Mouse (Mus musculus): Measurements from ENCODE around the gene Ptpn18. TPM values are rescaled to one million over a fixed set of nuclear protein-coding genes. Genes with fewer than 3 reads are reported as not detected.

Gene Ptpn18
- polyA plus RNA-seq, 1 experiment from 2014 or later: 4.9 TPM

- H3K27me3 ChIP-seq (replicated peaks; ENCODE audit: control insufficient read depth, insufficient read depth, low read length): no peaks in the 10 kb centered on the region
- ATAC-seq: no peak
- WGBS: 86% methylated on average over 1 of the region's 1 CpGs
- no peak overlapping the region for H3K27ac ChIP-seq (ENCODE audit: low read depth, low read length)
- H3K9me3 ChIP-seq (ENCODE audit: control insufficient read depth, low read length): no peaks in the 10 kb centered on the region
- no peak overlapping the region for H3K4me2 ChIP-seq (ENCODE audit: low read length)
- H3K4me3 ChIP-seq (ENCODE audit: low read length): no peak overlapping the region
- H3K36me3 ChIP-seq (ENCODE audit: control insufficient read depth, insufficient read depth, low read length): no peaks in the 10 kb centered on the region
- no peaks in the 10 kb centered on the region for H3K4me1 ChIP-seq (ENCODE audit: control insufficient read depth, insufficient read depth, low read depth, low read length)
- no peak overlapping the region for H3K9ac ChIP-seq (ENCODE audit: low read depth, low read length)
These were observed 58.7 kb downstream of the Ptpn18 start for GRCm38 (mm10) chr1:34518259-34518658.

- Histone ChIP-seq H3K9ac (ENCODE audit: low read depth, low read length) (no peak overlapping the region; the same call in 1 of the 2 replicates), H3K27me3 (replicated peaks; ENCODE audit: control insufficient read depth, insufficient read depth, low read length) (no peaks in the 10 kb centered on the region), H3K36me3 (ENCODE audit: control insufficient read depth, insufficient read depth, low read length) (no peaks in the 10 kb centered on the region), H3K4me3 (ENCODE audit: low read length) (no peak overlapping the region), H3K4me2 (ENCODE audit: low read length) (no peak overlapping the region), H3K9me3 (ENCODE audit: control insufficient read depth, low read length) (no peaks in the 10 kb centered on the region), H3K27ac (ENCODE audit: low read depth, low read length) (no peak overlapping the region), H3K4me1 (ENCODE audit: control insufficient read depth, insufficient read depth, low read depth, low read length) (no peaks in the 10 kb centered on the region)
- 86% methylated on average over 6 of the region's 6 CpGs for WGBS
- no peak for ATAC-seq
These were observed 62.8 kb downstream of the Ptpn18 start for GRCm38 (mm10) chr1:34522205-34522849.

GRCm38 (mm10) chr1:34522850-34523244 is 63.3 kb downstream of the Ptpn18 start:
- Histone ChIP-seq H3K4me2 (ENCODE audit: low read length) (no peak overlapping the region), H3K4me3 (ENCODE audit: low read length) (no peak overlapping the region), H3K9me3 (ENCODE audit: control insufficient read depth, low read length) (no peaks in the 10 kb centered on the region), H3K9ac (ENCODE audit: low read depth, low read length) (no peak overlapping the region), H3K27ac (ENCODE audit: low read depth, low read length) (no peak overlapping the region), H3K4me1 (ENCODE audit: control insufficient read depth, insufficient read depth, low read depth, low read length) (no peaks in the 10 kb centered on the region), H3K36me3 (ENCODE audit: control insufficient read depth, insufficient read depth, low read length) (no peaks in the 10 kb centered on the region), H3K27me3 (replicated peaks; ENCODE audit: control insufficient read depth, insufficient read depth, low read length) (no peaks in the 10 kb centered on the region)
- no peak for ATAC-seq
- 84% methylated on average over 3 of the region's 3 CpGs for WGBS

- Histone ChIP-seq H3K9me3 (ENCODE audit: control insufficient read depth, low read length) (no peaks in the 10 kb centered on the region), H3K4me3 (ENCODE audit: low read length) (no peak overlapping the region), H3K36me3 (ENCODE audit: control insufficient read depth, insufficient read depth, low read length) (no peaks in the 10 kb centered on the region), H3K4me1 (ENCODE audit: control insufficient read depth, insufficient read depth, low read depth, low read length) (no peaks in the 10 kb centered on the region), H3K27ac (ENCODE audit: low read depth, low read length) (no peak overlapping the region), H3K4me2 (ENCODE audit: low read length) (no peak overlapping the region), H3K9ac (ENCODE audit: low read depth, low read length) (no peak overlapping the region), H3K27me3 (replicated peaks; ENCODE audit: control insufficient read depth, insufficient read depth, low read length) (no peaks in the 10 kb centered on the region)
- 76% methylated on average over 3 of the region's 3 CpGs for WGBS
- ATAC-seq: no peak
These were observed 64.1 kb downstream of the Ptpn18 start for GRCm38 (mm10) chr1:34523647-34524046.

Small RNA genes within 50 kb of the gene (microRNA-seq; reads per million reads assigned to microRNA genes)
- not detected for gene Mir5103

Other genes starting within 250 kb of the Ptpn18 start
- gene Ccdc115, start 20.1 kb upstream of the Ptpn18 start, polyA plus RNA-seq (2015; fragmentation: Nextera tagmentation; extraction: Ambion mirVana): 64.8 and 68.6 TPM in 2 replicates
- gene Imp4, start 19.9 kb upstream of the Ptpn18 start, polyA plus RNA-seq (2015; fragmentation: Nextera tagmentation; extraction: Ambion mirVana): 50.1 and 54.4 TPM in 2 replicates
- not detected in 2 replicates for gene Prss39, start 38.6 kb downstream of the Ptpn18 start, polyA plus RNA-seq (2015; fragmentation: Nextera tagmentation; extraction: Ambion mirVana)
- 0.16 and 0.25 TPM in 2 replicates for gene Cfc1, start 75.9 kb downstream of the Ptpn18 start, polyA plus RNA-seq (2015; fragmentation: Nextera tagmentation; extraction: Ambion mirVana)
- not detected in 2 replicates for gene Prss40, start 101.2 kb downstream of the Ptpn18 start, polyA plus RNA-seq (2015; fragmentation: Nextera tagmentation; extraction: Ambion mirVana)
- 28.6 and 31.9 TPM in 2 replicates for gene Amer3, start 119.9 kb downstream of the Ptpn18 start, polyA plus RNA-seq (2015; fragmentation: Nextera tagmentation; extraction: Ambion mirVana)

All from hindbrain, embryonic 16.5 days (tissue).